Mouse (Mus musculus): ENCODE data around the gene Icam5.

GRCm38 (mm10) chr9:21015571-21016130, 16.2 kb upstream of the Icam5 start, which contains the start of gene Icam1:
- TF ChIP-seq CTCF (IDR thresholded peaks at IDR 0.05; ENCODE audit: control insufficient read depth, insufficient read depth, insufficient replicate concordance, low read depth, low read length) (no peak), POLR2A (IDR thresholded peaks at IDR 0.05; ENCODE audit: control insufficient read depth, low read depth, low read length) (0 out of 2 replicates have a peak, but pooled peaks have one; percentile 20)
